Mouse (Mus musculus) myocyte (in vitro differentiated cells): ENCODE measurements around the gene Spp1.

ENCODE experiments used
- E2F4 ChIP-seq: IDR thresholded peaks from one replicate; pipeline ENCODE4 v1.6.1; 2011; ENCODE audit warnings: mild to moderate bottlenecking, control low read depth, moderate library complexity; ENCODE audit not compliant: insufficient read depth
- MAX ChIP-seq: IDR thresholded peaks from one replicate; pipeline ENCODE4 v1.6.1; 2011; ENCODE audit warnings: low read depth, mild to moderate bottlenecking, control low read depth
- MYOG ChIP-seq, 3 experiments: IDR thresholded peaks; one replicate each; pipeline ENCODE4 v1.6.1; 2011; ENCODE audit warnings: control low read depth in 2 of 3, low read depth in 2 of 3, mild to moderate bottlenecking in 2 of 3; ENCODE audit not compliant: insufficient read length in 2 of 3, control insufficient read depth in 1 of 3, insufficient read depth in 1 of 3
- POLR2A ChIP-seq: IDR thresholded peaks from one replicate; pipeline ENCODE4 v1.6.1; 2011; ENCODE audit warnings: low read depth, mild to moderate bottlenecking, control low read depth, moderate library complexity; ENCODE audit not compliant: insufficient read length
- POLR2AphosphoS2 ChIP-seq: IDR thresholded peaks from one replicate; pipeline ENCODE4 v1.6.1; 2011; ENCODE audit warnings: low read depth, control low read depth; ENCODE audit not compliant: insufficient read length
- SRF ChIP-seq: IDR thresholded peaks from one replicate; pipeline ENCODE4 v1.6.1; 2011; ENCODE audit warnings: low read depth; ENCODE audit not compliant: control insufficient read depth, insufficient read length
- TCF12 ChIP-seq: IDR thresholded peaks from one replicate; pipeline ENCODE4 v1.6.1; 2011; ENCODE audit warnings: mild to moderate bottlenecking, control low read depth; ENCODE audit not compliant: poor library complexity, insufficient read depth, severe bottlenecking
- TCF3 ChIP-seq: IDR thresholded peaks from one replicate; pipeline ENCODE4 v1.6.1; 2011; ENCODE audit warnings: low read depth, control low read depth; ENCODE audit not compliant: insufficient read length
- USF1 ChIP-seq: IDR thresholded peaks from one replicate; pipeline ENCODE4 v1.6.1; 2011; ENCODE audit warnings: low read depth, mild to moderate bottlenecking, control low read depth, moderate library complexity

DNA sequence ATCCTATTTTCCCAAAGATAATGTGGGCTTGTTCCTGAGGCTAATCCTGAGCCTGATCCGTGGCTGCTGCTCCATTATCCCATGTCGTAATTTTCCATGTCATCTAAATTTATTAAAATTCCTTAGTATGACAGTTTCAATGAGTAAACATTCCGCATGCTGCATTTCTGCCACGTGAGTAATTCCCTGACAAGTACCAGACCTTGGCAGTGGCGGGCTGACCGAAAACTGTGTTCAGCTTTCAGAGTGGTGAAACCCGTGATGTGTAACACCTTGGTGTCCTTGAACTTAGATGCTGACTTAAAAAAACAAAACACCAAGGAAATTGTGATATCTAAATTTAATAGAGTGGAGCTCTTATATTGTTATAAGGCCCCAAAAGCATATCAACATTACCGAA is 30.4 kb downstream of the Spp1 start:
- no peak for TF ChIP-seq POLR2A
- no peak for TF ChIP-seq TCF12
- no peak for TF ChIP-seq USF1
- TF ChIP-seq TCF3, result no peak
- no peak for TF ChIP-seq MAX
- no peak for TF ChIP-seq E2F4
- no peak for TF ChIP-seq MYOG (IDR thresholded peaks at IDR 0.05; ENCODE audit: control insufficient read depth in 1 of 3, insufficient read depth in 1 of 3, insufficient read length in 2 of 3, low read depth in 2 of 3)
- TF ChIP-seq SRF, result no peak
- TF ChIP-seq POLR2AphosphoS2, result no peak
